Mouse (Mus musculus) liver, adult 10 weeks (tissue): ENCODE data around the gene Tex13c3. TPM values are rescaled to one million over a fixed set of nuclear protein-coding genes. Genes with fewer than 3 reads are reported as not detected.

ENCODE experiments used
- polyA plus RNA-seq: library from polyadenylated mRNA; stranded (reverse); fragments of 350-450 nt; fragmentation: Illumina TruSeq; extraction: RNeasy Lipid Tissue Mini Kit (QIAGEN cat#74804); gene quantifications from one replicate; pipeline ENCODE4 v1.2.3, GENCODE M21; 2014; ENCODE audit warnings: low read depth, low replicate concordance

Tex13c3 gene
- not detected for polyA plus RNA-seq

DNA sequence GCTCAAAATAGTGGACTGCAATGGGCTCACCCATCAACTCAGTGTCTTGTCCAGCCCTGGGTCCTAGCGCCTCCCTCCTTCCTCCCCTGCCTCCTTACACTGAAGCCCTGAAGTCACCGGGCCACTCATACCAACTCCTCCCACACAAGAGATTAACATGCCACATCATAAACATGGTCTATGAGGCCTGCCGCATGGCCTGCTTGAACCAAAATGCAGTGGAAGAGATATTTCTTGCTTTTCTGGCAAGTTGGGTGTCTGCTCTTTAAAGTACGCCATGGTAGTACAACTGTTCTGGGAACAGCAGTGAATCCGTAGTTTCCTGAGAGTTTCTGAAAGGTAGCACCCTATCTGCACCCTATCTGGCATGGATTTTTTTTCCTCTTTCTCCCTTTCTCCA, at the start of gene Tex13c3:
Gene Tex13c3, minus strand, starts transcription at position 101 of the 400 bp plus-strand sequence.

